Mouse (Mus musculus): Measurements from ENCODE around the gene Kbtbd12. TPM values are rescaled to one million over a fixed set of nuclear protein-coding genes. Genes with fewer than 3 reads are reported as not detected.

Gene Kbtbd12
- total RNA-seq (2022), result 1 to 10 TPM in 1 of 4 experiments, under 1 TPM in 3; 0.39 to 1.7 (median 0.93) TPM

DNA sequence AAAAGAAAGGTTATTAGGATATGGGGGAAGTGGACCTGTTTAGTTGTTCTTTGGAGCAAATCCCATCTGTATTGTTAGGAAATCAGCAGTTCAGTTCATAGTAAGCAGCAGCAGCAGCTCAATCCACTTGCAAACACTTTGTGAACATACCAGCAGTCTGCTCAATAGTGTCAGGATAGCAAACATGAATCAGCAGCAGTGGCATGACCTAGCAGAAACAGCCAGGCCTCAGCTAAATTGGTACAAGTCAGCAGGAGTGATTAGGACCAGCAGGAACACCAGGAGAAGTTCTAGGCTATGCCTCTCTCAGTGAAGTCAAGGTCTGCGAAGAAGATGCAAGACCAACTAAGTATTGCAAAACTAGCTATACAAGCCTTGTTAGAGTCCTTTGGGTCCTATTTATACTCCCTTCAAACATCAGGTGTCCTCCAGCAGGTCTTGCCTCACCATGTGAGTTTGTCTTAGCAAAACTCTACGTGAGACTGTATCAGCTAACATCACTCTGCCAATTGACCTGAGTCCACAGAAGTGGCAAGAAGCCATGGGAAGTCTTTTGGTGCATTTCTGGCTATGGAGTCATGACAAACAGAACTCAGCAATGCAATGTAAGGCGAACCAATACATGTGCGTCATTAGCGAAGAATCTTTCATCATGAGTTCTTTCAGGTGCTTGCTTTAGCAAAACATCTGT, at the start of gene Kbtbd12:
TSS of gene Kbtbd12 (minus strand) at position 340 of the 691 bp plus-strand sequence.
- DNase-seq (ENCODE audit: low spot score in 2 of 2), result no peak

DNA sequence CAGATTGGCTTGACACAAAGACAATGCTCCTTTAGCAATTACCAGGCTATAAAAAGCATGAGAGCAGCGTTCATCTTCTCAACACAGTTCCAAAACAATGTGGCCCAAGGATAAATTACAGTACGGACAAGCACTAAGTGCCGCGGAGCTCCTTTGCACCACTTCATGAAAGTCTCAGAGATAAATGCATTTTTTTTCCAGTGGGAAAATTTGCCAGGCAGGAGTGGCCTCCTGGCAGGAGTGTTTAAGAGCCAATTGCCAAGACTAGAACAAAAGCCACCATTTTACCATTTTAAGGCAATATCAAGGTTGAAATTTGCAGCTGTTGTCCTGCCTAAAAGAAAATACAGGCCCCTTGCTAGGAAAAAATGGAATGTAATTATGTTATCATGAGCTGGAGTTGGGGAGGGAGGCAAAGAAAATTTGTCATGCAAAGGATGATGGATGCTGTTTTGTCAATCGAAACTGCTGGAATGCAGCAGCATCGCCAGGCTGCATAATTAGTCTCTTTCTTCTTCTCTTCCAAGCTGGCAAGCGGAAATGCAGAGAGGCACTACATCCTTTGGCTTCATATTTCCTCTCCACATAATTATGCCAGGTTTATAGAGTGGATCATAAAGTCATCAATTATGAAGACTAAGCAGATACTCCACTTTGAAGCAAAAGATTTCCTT, 45.8 kb upstream of the Kbtbd12 start:
- no peak for DNase-seq (ENCODE audit: low spot score in 2 of 2)

DNA sequence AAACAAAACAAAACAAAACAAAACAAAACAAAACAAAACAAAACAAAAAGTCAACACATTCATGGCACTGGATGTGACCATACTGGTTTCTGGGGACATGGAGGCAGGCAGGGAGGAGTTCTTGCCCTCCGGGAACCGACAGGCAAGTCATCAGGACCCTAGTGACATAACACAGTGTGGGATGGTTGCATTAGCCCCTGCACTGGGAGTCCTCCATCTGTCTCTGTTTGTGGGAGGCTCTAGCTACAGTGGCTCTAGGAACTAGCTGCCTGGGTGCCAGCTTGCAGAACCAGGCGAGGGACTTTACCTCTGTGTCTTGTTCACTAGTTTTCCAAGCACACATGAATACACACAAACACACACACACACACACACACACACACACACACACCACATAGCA, 43.3 kb upstream of the Kbtbd12 start:
- DNase-seq (ENCODE audit: low spot score in 2 of 2), result no peak

DNA sequence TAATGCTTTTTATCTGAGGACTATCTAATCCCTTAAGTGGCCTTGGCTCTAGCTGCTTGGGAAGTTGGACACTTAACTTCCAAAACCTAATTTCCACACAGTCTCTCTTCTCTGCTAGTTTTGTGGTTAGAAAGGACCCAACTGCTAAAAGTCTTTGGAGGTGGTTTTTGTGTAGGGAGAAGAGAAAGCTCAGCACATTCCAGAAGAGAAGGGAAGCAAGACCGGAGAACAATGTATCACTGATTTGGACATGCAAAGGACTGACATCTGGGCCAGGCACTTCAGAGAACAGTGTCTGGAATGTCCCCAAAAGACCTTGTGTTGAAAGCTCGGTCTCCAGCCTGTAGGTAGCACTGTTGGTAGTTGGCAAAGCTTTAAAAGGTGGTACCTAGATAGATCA, 40.0 kb upstream of the Kbtbd12 start:
- DNase-seq (ENCODE audit: low spot score in 2 of 2), result no peak

DNA sequence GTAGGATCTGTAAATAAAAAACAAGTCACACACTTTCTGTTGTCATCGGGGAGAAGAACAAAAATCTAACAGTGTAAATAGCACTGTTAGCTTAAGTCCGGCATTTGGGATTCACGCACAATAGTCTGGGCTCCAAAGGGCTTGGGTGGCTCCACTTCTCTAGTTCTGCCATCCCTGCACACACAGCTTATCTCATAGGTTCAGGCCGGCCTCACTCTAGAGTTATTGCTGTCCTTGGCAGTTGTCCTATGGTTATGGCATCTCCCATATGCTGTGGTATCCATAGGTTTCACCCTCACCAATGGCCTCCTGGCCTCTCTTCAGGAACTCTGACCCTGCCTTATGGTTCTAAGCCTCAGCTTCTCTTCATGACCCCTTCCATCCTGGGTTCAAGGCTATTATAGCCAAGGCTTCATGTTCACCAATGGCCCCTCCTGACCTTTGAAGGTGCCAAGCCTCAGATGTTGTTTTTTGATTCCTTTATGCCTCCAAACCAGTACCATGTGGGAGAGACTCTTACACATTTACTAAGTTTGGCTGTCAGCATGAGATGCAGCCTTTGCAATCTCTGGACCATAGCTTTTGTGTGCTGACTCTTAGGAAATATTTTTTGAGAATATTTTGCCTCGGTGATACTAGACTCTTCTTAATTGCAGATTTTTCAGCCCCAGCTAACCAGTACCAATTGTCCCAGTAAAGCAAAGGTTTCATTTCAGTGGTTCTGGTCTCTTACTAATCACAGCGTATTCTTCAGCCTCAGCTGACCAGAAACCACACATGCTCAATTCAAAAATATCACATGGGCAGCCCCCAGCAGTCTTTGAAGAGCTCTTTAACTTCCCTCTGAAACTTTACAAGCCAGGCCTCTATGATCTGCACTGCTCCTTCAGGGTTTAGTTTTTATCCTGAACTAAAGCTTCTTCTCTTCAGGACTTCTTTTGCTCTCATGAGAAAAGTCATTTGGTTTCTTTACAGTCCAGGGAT, 39.3 kb upstream of the Kbtbd12 start:
- no peak for DNase-seq (ENCODE audit: low spot score in 2 of 2)

DNA sequence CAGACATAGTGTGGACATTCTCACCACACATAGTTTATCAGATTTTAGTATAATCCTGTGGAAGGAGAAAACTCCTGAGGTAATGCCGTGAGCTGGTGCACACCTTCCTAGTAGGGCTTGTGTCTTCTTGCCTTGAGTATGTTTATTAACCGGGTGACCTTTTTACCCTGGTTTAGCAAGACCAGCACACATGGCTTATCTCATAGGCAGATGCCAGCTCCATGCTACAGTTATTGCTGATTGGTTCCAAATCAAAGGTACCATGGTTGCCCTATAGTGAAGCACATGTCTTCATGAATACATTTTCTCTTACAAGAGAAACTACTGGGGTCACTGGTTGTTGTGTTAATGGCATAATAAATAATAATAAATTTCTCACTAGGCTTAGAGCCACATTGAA, 38.1 kb upstream of the Kbtbd12 start:
- no peak for DNase-seq (ENCODE audit: low spot score in 2 of 2)

DNA sequence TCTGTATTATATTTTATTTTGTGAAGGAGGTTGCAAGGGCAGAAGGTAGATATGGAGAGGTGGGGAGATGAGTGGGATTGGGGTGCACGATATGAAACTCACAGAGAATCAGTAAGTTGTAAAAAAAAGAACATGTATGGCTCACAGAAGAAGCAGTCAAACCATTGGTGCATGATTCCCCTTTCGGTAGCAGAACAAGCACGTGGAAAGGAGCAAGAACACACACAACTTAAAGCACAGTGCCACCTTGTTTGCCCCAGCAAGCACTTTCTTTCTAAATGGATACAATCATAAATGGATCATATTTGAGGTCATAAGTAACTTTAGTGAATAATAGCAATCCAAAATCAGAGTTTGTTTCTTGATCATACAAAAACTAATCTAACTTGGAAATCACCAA, 24.5 kb upstream of the Kbtbd12 start:
- no peak for DNase-seq (ENCODE audit: low spot score in 2 of 2)

DNA sequence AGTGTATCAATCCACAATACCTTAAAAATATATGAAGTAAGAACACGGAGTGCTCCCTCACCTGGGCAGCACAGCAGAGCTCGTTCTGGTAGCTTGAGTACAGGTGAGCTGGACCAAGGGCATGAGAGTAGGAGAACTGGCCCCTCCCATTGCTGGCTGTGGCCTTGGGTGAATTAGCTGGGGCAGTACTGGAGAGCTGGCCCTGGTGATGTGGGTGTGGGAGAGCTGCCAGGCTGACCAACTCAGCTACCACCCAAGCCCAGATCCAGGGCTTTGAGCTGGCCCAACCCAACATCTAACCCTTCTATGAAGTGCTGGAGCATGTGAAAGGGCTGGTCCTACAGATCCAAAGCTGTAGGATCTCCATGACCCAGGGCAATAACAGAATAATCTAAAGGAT, 23.9 kb upstream of the Kbtbd12 start:
- no peak for DNase-seq (ENCODE audit: low spot score in 2 of 2)

DNA sequence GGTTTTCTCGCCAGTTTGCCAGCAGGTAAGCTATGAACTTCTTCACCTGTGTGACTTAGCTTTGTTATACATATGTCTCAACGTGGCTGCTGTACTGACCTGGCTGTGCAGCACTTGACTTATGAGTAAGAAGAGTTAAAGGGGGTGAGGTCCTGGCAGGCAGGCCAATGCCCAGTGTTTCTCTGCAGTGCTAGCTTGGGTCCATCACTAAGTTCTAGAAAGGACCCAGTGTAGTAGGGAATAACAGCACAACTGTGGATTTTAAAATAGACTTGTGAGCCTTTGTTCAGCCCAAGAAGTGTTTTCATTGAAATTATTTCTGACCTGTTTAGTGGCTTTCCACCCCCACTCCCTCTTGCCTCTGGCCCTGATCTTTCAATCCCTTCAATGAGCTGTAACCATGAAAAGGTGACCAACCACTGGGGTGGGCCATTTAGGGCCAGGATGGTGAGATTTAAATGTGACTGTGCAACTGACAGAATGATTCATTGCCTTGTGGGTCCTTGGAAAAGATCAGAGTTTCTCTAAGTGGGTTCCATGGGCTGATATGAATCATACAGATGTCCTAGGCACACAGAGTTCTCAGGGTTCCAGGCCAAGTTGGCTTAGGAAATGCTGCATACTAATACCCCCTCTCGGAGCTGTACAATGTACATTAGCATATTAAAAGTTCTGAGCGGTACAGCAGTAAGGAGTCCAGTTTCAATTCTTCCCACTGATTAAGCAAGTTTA, 10.0 kb upstream of the Kbtbd12 start:
- no peak for DNase-seq (ENCODE audit: low spot score in 2 of 2)

DNA sequence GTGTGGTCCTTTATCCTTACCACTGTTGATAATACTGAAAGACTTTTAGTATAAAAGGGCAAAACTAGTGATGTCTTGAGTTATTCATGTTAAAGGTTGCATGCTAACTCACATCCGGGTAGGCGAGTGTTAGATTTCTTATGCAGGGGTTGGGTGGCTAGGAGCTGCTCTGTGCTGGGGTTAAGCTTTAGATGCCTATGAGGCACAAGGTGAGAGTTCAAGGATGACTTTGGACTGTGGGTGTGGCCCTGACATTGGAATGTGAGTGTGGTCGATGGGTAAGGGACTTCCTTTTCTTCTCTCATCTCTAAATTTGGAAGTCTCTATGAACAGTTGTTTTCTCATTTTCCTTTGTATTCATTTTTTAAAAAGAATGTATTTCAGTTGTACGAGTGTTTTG, 7.0 kb upstream of the Kbtbd12 start:
- DNase-seq (ENCODE audit: low spot score in 2 of 2), result no peak

DNA sequence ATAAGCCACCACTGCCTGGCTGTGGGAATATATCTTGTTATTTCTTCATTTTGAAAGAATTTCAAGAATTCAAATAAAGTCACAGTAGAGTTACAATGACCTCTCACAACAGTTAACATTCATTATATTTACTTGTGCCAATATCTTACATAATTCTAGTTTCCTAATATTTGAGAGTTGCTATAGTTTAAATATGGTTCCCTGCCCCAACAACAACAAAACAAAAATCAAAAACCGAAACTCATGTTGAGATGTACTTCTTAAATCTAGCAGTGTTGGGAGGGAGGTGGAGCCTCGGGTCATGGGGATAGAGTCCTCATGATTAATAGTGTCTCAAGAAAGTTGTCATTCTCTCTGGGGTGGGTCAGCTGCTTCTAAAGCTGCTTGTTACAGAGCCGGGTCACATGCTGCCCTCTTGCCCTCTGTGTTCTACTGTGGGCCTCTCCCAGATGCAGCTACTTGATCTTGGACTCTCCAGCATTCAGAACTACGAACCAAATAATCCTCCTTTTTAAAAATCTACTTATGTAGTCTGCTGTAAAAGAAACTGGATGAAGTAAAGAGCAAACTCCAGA, 3.7 kb upstream of the Kbtbd12 start:
- no peak for DNase-seq (ENCODE audit: low spot score in 2 of 2)

DNA sequence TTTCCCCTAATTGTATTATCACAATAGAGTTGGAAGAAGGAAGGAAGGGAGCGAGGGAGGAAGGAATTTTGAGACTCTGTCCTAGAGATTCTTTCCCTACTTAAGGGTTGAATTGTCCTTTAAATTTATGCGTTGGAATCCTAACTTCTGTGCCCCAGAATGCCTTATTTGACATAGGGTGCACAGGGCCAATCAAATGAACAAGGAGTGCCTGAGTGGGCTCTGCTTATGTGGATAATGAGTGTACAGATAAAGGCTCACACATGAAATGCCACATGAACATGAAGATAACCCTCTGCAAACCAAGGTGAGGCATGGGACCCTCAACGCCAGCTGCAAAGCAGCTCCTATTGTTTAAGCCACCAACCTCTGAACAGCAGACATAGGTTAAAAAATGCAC, 2.6 kb upstream of the Kbtbd12 start:
- DNase-seq (ENCODE audit: low spot score in 2 of 2), result no peak

DNA sequence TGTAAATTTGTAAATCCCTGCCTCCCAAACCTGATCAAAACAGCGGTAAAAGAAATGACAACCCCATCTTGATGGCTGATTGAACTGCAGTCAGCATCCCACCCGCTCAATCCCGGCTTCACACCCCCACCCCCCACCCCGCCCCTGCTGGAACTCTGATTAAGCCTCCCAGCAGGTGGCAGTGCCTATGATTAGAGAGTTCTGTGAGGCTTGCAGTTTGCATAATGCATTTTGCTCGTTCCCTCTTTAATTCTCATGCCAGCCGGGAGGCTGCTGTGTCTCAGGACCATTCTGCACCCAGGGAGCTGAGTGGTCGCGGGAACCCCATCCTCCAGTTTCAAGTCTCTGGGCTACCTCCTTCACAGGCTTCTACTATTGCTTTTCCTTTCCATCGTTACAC, 2.2 kb upstream of the Kbtbd12 start:
- DNase-seq (ENCODE audit: low spot score in 2 of 2), result peak in 1 of 2 experiments; percentile 30

DNA sequence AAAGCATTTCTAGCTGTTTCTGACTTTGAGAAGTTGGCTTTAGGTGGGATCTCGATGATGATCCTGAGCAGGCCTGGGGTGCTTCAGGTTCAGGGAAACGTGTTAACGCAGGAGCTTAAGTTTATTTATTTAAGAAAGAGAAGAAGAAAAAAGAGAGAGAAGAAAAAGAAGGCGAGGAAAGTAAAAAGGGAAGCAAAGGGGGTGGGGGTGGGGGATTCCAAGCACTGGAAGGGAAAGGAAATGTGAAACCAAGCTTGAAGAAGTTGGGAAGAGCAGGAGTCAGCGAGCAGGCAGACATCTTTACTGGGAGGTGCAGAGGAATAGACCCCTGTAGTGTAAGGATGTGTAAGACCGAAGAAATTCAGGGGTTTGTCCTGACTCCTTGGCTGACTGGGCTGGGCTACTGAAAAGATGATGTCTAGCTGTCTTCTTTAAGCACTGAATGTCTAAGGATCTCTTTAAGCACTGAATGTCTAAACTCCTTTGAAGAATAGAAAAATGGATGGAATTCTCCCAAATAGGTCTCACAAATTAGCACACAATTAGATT, 1.7 kb upstream of the Kbtbd12 start:
- DNase-seq (ENCODE audit: low spot score in 2 of 2), result no peak

DNA sequence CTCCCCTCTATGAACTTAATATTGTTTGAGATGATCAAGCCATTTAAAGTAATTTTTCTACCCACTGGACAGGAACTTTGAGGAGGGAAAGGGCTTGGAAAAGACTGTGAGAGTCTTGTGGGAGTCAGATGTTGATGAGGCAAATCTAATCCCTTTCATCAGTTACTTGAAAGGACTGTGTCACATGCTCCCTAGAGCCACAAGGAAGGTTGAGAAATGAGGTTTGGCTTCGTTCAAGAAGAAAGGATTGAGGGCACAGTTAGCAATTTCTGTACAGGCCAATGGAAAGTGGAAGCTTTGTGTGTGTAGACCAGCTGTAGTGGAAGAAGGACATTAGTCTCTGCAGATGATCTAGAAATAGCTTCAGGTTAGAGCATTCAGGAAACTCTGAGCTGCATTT, 1.2 kb upstream of the Kbtbd12 start:
- no peak for DNase-seq (ENCODE audit: low spot score in 2 of 2)

DNA sequence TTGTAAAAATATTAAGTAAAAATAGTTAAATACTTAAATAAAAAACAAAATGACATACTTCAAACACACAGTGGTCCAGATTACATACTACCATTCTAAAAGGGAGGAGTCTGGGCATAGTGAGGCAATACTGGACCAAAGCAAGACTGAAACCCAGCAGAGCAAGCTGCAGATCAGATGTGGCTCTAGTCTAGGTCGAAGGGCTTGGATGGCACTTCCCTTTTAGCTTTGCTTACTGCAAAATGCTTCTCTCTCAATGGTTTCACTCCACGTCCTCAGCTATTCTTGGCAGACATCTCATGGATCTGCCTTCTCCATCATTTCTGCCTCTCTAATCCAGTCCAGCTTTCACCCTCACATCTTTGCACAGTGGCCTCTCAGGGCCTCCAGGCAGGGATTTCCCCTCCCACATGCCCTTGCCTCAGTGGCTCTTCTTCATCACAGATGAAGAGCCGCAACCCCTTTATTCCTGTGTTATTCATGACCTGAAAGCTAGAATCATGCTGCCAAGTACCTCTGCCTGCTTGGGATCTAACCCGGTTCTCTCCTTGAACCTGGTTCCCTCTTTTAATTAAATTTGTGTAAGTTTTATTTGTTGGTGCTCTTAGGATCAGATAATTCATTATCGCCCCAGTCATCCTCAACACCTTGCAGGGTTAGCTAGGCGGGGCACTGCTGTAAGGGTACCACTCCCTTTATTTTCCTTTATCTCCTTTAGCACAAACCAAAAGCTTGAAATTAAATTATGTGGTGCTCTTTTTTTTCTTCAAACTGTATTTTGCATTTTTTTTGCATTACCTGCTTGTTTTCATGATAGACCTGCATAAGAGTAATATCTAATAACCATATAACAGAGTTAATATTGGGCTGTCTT, 1.6 kb downstream of the Kbtbd12 start:
- no peak for DNase-seq (ENCODE audit: low spot score in 2 of 2)

DNA sequence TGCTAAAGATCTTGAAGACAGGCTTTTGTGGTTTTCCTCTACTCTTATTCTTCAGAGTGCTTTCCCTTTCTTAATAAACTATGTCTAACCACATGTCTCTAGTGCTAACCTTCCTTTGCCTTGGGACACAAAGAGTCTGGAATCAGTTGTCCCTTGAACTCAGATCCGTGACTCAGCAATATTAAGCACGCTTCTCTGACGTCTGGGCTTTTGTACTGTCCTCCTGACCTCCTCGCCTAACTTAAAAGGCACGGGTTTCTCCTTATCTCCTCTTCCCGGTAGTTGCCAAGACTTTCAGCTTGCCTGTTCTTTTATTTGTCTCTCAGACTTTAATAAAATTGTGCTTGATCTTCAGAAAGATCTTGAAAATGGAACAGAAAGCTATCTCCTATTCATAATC, 6.5 kb downstream of the Kbtbd12 start:
- no peak for DNase-seq (ENCODE audit: low spot score in 2 of 2)

DNA sequence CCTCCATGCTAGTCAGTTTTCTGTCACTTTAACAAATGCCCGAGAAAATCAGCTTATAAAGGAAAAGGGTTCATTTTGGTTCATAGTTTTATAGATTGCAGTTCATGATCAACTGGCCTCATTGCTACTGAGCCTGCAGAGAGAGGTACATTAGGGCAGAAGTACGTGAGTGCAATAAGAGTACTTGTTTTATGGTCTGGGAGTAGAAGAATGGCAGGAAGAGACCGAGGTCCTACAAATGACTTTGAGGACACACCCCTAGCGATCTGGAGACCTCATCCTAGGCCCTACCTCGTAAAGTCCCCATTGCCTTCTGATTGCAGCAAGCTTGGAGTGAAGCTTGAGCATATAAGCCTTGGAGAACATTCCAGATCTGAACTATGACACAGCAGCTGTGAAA, 7.2 kb downstream of the Kbtbd12 start:
- DNase-seq (ENCODE audit: low spot score in 2 of 2), result no peak

DNA sequence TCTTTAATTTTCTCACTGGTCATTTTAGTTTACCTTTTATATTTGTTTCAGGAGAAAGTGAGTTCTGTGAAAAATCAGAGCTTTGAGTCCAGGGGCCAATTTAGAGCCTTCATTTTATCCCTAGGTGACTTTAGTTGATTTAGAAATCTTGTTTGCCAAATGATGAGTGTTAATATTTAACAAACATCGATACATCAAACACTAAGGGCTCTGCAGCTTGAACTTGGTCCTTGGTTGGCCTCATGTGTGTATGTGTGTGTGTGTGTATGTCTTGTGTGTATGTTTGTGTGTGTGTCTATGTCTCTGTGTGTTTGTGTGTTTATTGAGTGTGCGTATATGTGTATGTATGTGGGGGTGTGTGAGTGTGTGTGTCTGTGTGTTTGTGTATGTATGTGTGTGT, 7.9 kb downstream of the Kbtbd12 start:
- no peak for DNase-seq (ENCODE audit: low spot score in 2 of 2)

DNA sequence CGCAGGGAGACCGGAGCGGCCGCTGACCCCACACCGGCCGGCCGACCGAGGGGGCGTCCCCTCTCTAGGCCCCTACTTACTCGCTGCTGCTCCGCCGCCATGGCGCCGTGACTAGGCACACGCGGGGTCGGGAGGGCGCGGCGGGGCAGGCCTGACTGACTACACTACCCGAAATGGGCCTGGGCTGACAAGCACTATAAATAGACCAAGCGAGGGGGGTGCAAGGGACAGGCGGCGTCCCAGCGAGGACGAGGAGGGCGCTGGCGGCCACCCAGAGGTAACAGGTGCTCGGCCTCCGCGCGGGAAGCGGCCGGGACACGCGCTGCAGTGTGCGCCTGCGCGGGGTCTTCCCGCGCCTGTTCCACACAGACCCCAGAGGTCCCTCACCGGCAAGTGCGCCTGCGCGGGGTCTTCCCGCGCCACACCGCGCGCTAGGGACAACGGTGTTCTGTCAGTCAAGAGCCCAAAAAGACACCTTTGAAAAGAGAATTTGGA, 10.4 kb downstream of the Kbtbd12 start:
- DNase-seq (ENCODE audit: low spot score in 2 of 2), result peak; percentile 39 to 46
